Mouse (Mus musculus) frontal cortex, postnatal 36 days (tissue): Measurements from ENCODE around the gene Pi4kb.
A peak's percentile ranks its signal among the peaks of the same experiment; 100 is the strongest.

ENCODE experiments used
- DNase-seq, 2 experiments: peaks; one replicate each; pipeline ENCODE4 v3.0.0; 2022; ENCODE audit warnings: low spot score in 2 of 2

The Pi4kb gene

GRCm38 (mm10) chr3:95054481-95055260, 80.1 kb downstream of the Pi4kb start:
- peak in 1 of 2 experiments; percentile 29 for DNase-seq

- no peak for DNase-seq
Measured at GRCm38 (mm10) chr3:95056275-95056674, 81.7 kb downstream of the Pi4kb start.
